Mouse (Mus musculus) embryo, embryonic 10.5 days (tissue): ENCODE data around the gene 4930474N05Rik.

ENCODE experiments used
- DNase-seq: peaks from one replicate; pipeline ENCODE4 v3.0.0-alpha.2; 2015; ENCODE audit warnings: low spot score

4930474N05Rik gene

GRCm38 (mm10) chr14:36094617-36095016 lies at the start of gene 4930474N05Rik:
Gene 4930474N05Rik (plus strand): TSS chr14:36094917.
- no peak for DNase-seq

GRCm38 (mm10) chr14:36048746-36049391 lies 45.8 kb upstream of the 4930474N05Rik start:
- peak; percentile 4 for DNase-seq

- no peak for DNase-seq
These were observed 41.4 kb upstream of the 4930474N05Rik start for GRCm38 (mm10) chr14:36053281-36053680.

- DNase-seq = no peak
These were observed 3.8 kb downstream of the 4930474N05Rik start for GRCm38 (mm10) chr14:36098528-36098927.

- no peak for DNase-seq
These were observed 4.9 kb downstream of the 4930474N05Rik start for GRCm38 (mm10) chr14:36099647-36100046.

GRCm38 (mm10) chr14:36100731-36101130 lies 6.0 kb downstream of the 4930474N05Rik start:
- DNase-seq = no peak

GRCm38 (mm10) chr14:36114481-36114880 lies 19.8 kb downstream of the 4930474N05Rik start:
- DNase-seq = no peak

GRCm38 (mm10) chr14:36123775-36124335 lies 29.1 kb downstream of the 4930474N05Rik start:
- DNase-seq = no peak

GRCm38 (mm10) chr14:36135749-36136148 lies 41.0 kb downstream of the 4930474N05Rik start:
- no peak for DNase-seq

- no peak for DNase-seq
These were observed 43.0 kb downstream of the 4930474N05Rik start for GRCm38 (mm10) chr14:36137696-36138095.

GRCm38 (mm10) chr14:36145261-36145660 lies 50.5 kb downstream of the 4930474N05Rik start:
- DNase-seq = no peak
